Mouse (Mus musculus): ENCODE data around the gene Pdzk1ip1. TPM values are rescaled to one million over a fixed set of nuclear protein-coding genes. Genes with fewer than 3 reads are reported as not detected.

Pdzk1ip1 gene
- total RNA-seq (2021) = under 1 TPM; 0.58 to 0.59 TPM

- intact Hi-C loops (cut with DNase I) = loop anchor here (5.0 kb wide), 1 partner anchor 41 kb away; no protein-coding TSS in a partner anchor
- no peak for DNase-seq (ENCODE audit: extremely low spot score in 1 of 2, low spot score in 2 of 2)
Measured at GRCm38 (mm10) chr4:115088611-115089338, at the start of gene Pdzk1ip1. Gene Pdzk1ip1 (plus strand): TSS chr4:115088708.

- intact Hi-C loops (cut with DNase I) = loop anchor here (5.0 kb wide), 1 partner anchor 42 kb away; the partner anchor contains the start of gene Pdzk1ip1
- no peak for DNase-seq (ENCODE audit: extremely low spot score in 1 of 2, low spot score in 2 of 2)
Measured at GRCm38 (mm10) chr4:115045621-115046020, 42.9 kb upstream of the Pdzk1ip1 start.

- intact Hi-C loops (cut with DNase I) = loop anchor here (5.0 kb wide), 1 partner anchor 40 kb away; the partner anchor contains the start of gene Pdzk1ip1
- DNase-seq (ENCODE audit: extremely low spot score in 1 of 2, low spot score in 2 of 2) = peak in 1 of 2 experiments; percentile 74
Measured at GRCm38 (mm10) chr4:115047750-115048149, 40.8 kb upstream of the Pdzk1ip1 start.

GRCm38 (mm10) chr4:115048190-115048589 is 40.3 kb upstream of the Pdzk1ip1 start:
- DNase-seq (ENCODE audit: extremely low spot score in 1 of 2, low spot score in 2 of 2) = no peak
- intact Hi-C loops (cut with DNase I) = loop anchor here (5.0 kb wide), 1 partner anchor 39 kb away; the partner anchor contains the start of gene Pdzk1ip1

- DNase-seq (ENCODE audit: extremely low spot score in 1 of 2, low spot score in 2 of 2) = no peak
- intact Hi-C loops (cut with DNase I) = no loop called here
Measured at GRCm38 (mm10) chr4:115051245-115051644, 37.3 kb upstream of the Pdzk1ip1 start.

- intact Hi-C loops (cut with DNase I) = no loop called here
- peak; percentile 36 to 89 for DNase-seq (ENCODE audit: extremely low spot score in 1 of 2, low spot score in 2 of 2)
Measured at GRCm38 (mm10) chr4:115052343-115053005, 36.0 kb upstream of the Pdzk1ip1 start.

GRCm38 (mm10) chr4:115055044-115055443 is 33.5 kb upstream of the Pdzk1ip1 start:
- intact Hi-C loops (cut with DNase I) = loop anchor here (5.0 kb wide), 1 partner anchor 153 kb away; no protein-coding TSS in a partner anchor
- DNase-seq (ENCODE audit: extremely low spot score in 1 of 2, low spot score in 2 of 2) = no peak

- intact Hi-C loops (cut with DNase I) = loop anchor here (5.0 kb wide), 1 partner anchor 153 kb away; no protein-coding TSS in a partner anchor
- DNase-seq (ENCODE audit: extremely low spot score in 1 of 2, low spot score in 2 of 2) = no peak
Measured at GRCm38 (mm10) chr4:115055691-115056090, 32.8 kb upstream of the Pdzk1ip1 start.

GRCm38 (mm10) chr4:115056371-115056920 is 32.1 kb upstream of the Pdzk1ip1 start, which contains the start of gene Tal1:
Gene Tal1 (plus strand): TSS chr4:115056426.
- intact Hi-C loops (cut with DNase I) = loop anchor here (5.0 kb wide), 1 partner anchor 154 kb away; no protein-coding TSS in a partner anchor
- peak in 1 of 2 experiments; percentile 64 for DNase-seq (ENCODE audit: extremely low spot score in 1 of 2, low spot score in 2 of 2)

- intact Hi-C loops (cut with DNase I) = loop anchor here (5.0 kb wide), 1 partner anchor 155 kb away; no protein-coding TSS in a partner anchor
- DNase-seq (ENCODE audit: extremely low spot score in 1 of 2, low spot score in 2 of 2) = peak in 1 of 2 experiments; percentile 77
Measured at GRCm38 (mm10) chr4:115056921-115057673, 31.4 kb upstream of the Pdzk1ip1 start.

- intact Hi-C loops (cut with DNase I) = loop anchor here (5.0 kb wide), 1 partner anchor 155 kb away; no protein-coding TSS in a partner anchor
- no peak for DNase-seq (ENCODE audit: extremely low spot score in 1 of 2, low spot score in 2 of 2)
Measured at GRCm38 (mm10) chr4:115057674-115058316, 30.7 kb upstream of the Pdzk1ip1 start.

- intact Hi-C loops (cut with DNase I) = loop anchor here (5.0 kb wide), 1 partner anchor 156 kb away; no protein-coding TSS in a partner anchor
- peak in 1 of 2 experiments; percentile 31 for DNase-seq (ENCODE audit: extremely low spot score in 1 of 2, low spot score in 2 of 2)
Measured at GRCm38 (mm10) chr4:115058317-115058761, 30.2 kb upstream of the Pdzk1ip1 start.

- peak in 1 of 2 experiments; percentile 36 for DNase-seq (ENCODE audit: extremely low spot score in 1 of 2, low spot score in 2 of 2)
- intact Hi-C loops (cut with DNase I) = loop anchor here (5.0 kb wide), 1 partner anchor 157 kb away; no protein-coding TSS in a partner anchor
Measured at GRCm38 (mm10) chr4:115058871-115059590, 29.5 kb upstream of the Pdzk1ip1 start.

GRCm38 (mm10) chr4:115059871-115060270 is 28.6 kb upstream of the Pdzk1ip1 start:
- intact Hi-C loops (cut with DNase I) = loop anchor here (5.0 kb wide), 2 partner anchors 148 to 158 kb away; no protein-coding TSS in a partner anchor

GRCm38 (mm10) chr4:115060753-115061152 is 27.8 kb upstream of the Pdzk1ip1 start:
- no peak for DNase-seq (ENCODE audit: extremely low spot score in 1 of 2, low spot score in 2 of 2)
- intact Hi-C loops (cut with DNase I) = loop anchor here (5.0 kb wide), 1 partner anchor 148 kb away; no protein-coding TSS in a partner anchor

More at GRCm38 (mm10) chr4:115059871-115060270, 28.6 kb upstream of the Pdzk1ip1 start:
- DNase-seq (ENCODE audit: extremely low spot score in 1 of 2, low spot score in 2 of 2) = peak in 1 of 2 experiments; percentile 64

- intact Hi-C loops (cut with DNase I) = loop anchor here (5.0 kb wide), 1 partner anchor 150 kb away; no protein-coding TSS in a partner anchor
Measured at GRCm38 (mm10) chr4:115062540-115062874, 26.0 kb upstream of the Pdzk1ip1 start.

More at GRCm38 (mm10) chr4:115062540-115062874, 26.0 kb upstream of the Pdzk1ip1 start:
- no peak for DNase-seq (ENCODE audit: extremely low spot score in 1 of 2, low spot score in 2 of 2)

Measured in left cerebral cortex, postnatal 10 days (tissue).